Mouse (Mus musculus) E14TG2a.4 (cell line): ENCODE results near the gene Qrich2.

Source experiments
- CTCF ChIP-seq: conservative IDR thresholded peaks from 2 replicates; pipeline ENCODE4 v1.5.1; 2014; ENCODE audit warnings: low read length
- NANOG ChIP-seq: IDR thresholded peaks from 2 replicates; pipeline ENCODE4 v1.6.1; 2014; ENCODE audit warnings: borderline replicate concordance, low read length, mixed read lengths
- POU5F1 ChIP-seq: IDR thresholded peaks from 2 replicates; pipeline ENCODE4 v1.6.1; 2014; ENCODE audit warnings: low read length, borderline replicate concordance

DNA sequence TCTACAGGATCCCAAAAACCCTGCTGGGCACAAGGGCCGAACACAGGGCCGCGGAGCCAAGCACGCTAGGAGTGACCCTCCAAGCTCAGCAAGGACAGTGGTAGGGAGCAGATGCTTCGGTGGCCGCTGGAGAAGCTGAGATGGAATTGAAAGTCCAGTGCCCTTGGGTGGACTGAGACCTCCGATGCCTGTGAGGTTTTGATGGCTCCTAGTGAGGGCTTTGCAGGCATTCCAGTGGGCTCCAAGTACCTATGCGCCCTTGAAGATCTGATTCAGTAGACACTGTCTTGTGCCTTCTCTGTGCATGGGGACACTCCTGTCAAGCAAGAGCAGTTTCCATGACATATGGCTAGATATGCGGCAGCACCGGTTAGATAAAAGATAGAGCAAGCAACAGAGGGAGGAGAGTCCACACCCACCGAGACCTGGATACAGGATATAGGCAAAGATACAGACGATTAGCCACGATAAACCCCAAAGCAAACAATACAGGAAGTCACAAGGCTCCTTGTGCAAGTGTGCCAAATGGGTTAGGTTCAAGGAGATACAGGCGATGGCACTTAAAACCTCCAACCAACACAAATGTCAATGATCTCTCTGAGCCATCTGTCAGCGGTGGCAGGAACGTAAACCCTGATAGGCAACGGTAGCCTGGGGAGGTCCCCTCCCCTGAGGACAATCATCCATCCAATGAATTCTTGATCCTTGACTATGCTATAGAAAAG, 40.3 kb upstream of the Qrich2 start:
- TF ChIP-seq CTCF, result no peak
- no peak for TF ChIP-seq NANOG
- no peak for TF ChIP-seq POU5F1
